Mouse (Mus musculus) limb, embryonic 14.5 days (tissue): ENCODE results near the gene Rtn3. TPM values are rescaled to one million over a fixed set of nuclear protein-coding genes. Genes with fewer than 3 reads are reported as not detected.
A peak's percentile ranks its signal among the peaks of the same experiment; 100 is the strongest.

Experiments used
- ATAC-seq: fragments of 200-750 bp; cut with Nextera tagmentation; 2 replicates; pipeline ENCODE4 v1.8.0; 2017; ENCODE audit warnings: low read depth, moderate number of reproducible peaks, moderate TSS enrichment; ENCODE audit not compliant: low FRiP score
- DNase-seq: peaks from one replicate; pipeline ENCODE4 v3.0.0-alpha.2; 2015; ENCODE audit warnings: low spot score
- H3K27ac ChIP-seq: fragments of 300-500 bp; sonication (generic); replicated peaks from 2 replicates; pipeline ENCODE4 v1.5.1; 2014; ENCODE audit warnings: low read depth, mild to moderate bottlenecking, low read length, moderate library complexity, mixed read lengths
- H3K27me3 ChIP-seq: fragments of 300-500 bp; sonication (generic); 2 replicates; pipeline ENCODE4 v1.6.1; 2014; ENCODE audit warnings: low read length, mixed read lengths; ENCODE audit not compliant: control insufficient read depth, insufficient read depth
- H3K36me3 ChIP-seq: fragments of 300-500 bp; sonication (generic); 2 replicates; pipeline ENCODE4 v1.6.1; 2014; ENCODE audit warnings: mild to moderate bottlenecking, low read length, moderate library complexity, mixed read lengths; ENCODE audit not compliant: control insufficient read depth, insufficient read depth
- H3K4me1 ChIP-seq: fragments of 300-500 bp; sonication (generic); 2 replicates; pipeline ENCODE4 v1.6.1; 2014; ENCODE audit warnings: antibody characterized with exemption, low read length, mixed read lengths; ENCODE audit not compliant: control insufficient read depth, insufficient read depth
- H3K4me2 ChIP-seq: fragments of 300-500 bp; sonication (generic); replicated peaks from 2 replicates; pipeline ENCODE4 v1.6.1; 2014; ENCODE audit warnings: low read depth, mild to moderate bottlenecking, low read length, moderate library complexity; ENCODE audit not compliant: severe bottlenecking
- H3K4me3 ChIP-seq: fragments of 300-500 bp; sonication (generic); replicated peaks from 2 replicates; pipeline ENCODE4 v1.5.1; 2014; ENCODE audit warnings: low read length
- H3K9ac ChIP-seq: fragments of 300-500 bp; sonication (generic); 2 replicates; pipeline ENCODE4 v1.6.1; 2014; ENCODE audit warnings: mild to moderate bottlenecking, low read depth, low read length, moderate library complexity; ENCODE audit not compliant: severe bottlenecking
- H3K9me3 ChIP-seq: fragments of 300-500 bp; sonication (generic); 2 replicates; pipeline ENCODE4 v1.6.1; 2016; ENCODE audit warnings: low read length; ENCODE audit not compliant: control insufficient read depth
- POLR2A ChIP-seq: fragments of 200-500 bp; IDR thresholded peaks from 2 replicates; pipeline ENCODE4 v1.8.0; 2012; ENCODE audit warnings: inconsistent platforms, mild to moderate bottlenecking, moderate library complexity, borderline replicate concordance; ENCODE audit not compliant: insufficient read depth, insufficient read length; ENCODE audit errors: extremely low read depth
- WGBS: fragments of 180-500 bp; shearing (Covaris S2); extraction: QIAGEN DNeasy Blood & Tissue Kit; methylation state at CpG from one replicate; pipeline ENCODE4 v1.1.7; 2014; 5-methylcytosine and 5-hydroxymethylcytosine counted together
- microRNA-seq: library from miRNA; unstranded; fragments of <30 nt; microRNA quantifications from one replicate; pipeline ENCODE4, GENCODE M21; 2016
- polyA plus RNA-seq, 2 experiments: library from polyadenylated mRNA; depleted of rRNA in 1 of 2; stranded (reverse) in 1 of 2; unstranded in 1 of 2; fragments of >200 nt; fragmentation: Nextera tagmentation in 1 of 2; extraction: Ambion mirVana in 1 of 2; gene quantifications; 2 replicates each; pipeline versions ENCODE4 v1.2.1 to v1.2.3; 2012 to 2014

Rtn3 gene
- polyA plus RNA-seq, 2 experiments = 107 to 112 TPM

GRCm38 (mm10) chr19:7386042-7386441 lies 97.0 kb downstream of the Rtn3 start:
- TF ChIP-seq POLR2A = no peak
- H3K27ac ChIP-seq = no peak overlapping the region
- H3K36me3 ChIP-seq = no peaks in the 10 kb centered on the region
- no peaks in the 10 kb centered on the region for H3K9me3 ChIP-seq
- no peak overlapping the region for H3K4me2 ChIP-seq
- H3K4me3 ChIP-seq = no peak overlapping the region
- H3K27me3 ChIP-seq = no peaks in the 10 kb centered on the region
- no peak overlapping the region for H3K9ac ChIP-seq
- peaks cover 11% of the 10 kb centered on the region for H3K4me1 ChIP-seq
- ATAC-seq (no peak), DNase-seq (no peak)
- 71% methylated on average over 2 of the region's 2 CpGs for WGBS

- Histone ChIP-seq H3K36me3 (peaks cover 7% of the 10 kb centered on the region; the same call in 1 of the 2 replicates), H3K27ac (peak within 1 kb of the TSS; percentile 90), H3K4me3 (peak within 1 kb of the TSS; percentile 88), H3K27me3 (no peaks in the 10 kb centered on the region), H3K4me2 (peak within 1 kb of the TSS; percentile 70), H3K4me1 (peaks cover 15% of the 10 kb centered on the region), H3K9ac (peak within 1 kb of the TSS; percentile 92), H3K9me3 (no peaks in the 10 kb centered on the region)
- TF ChIP-seq POLR2A = peak; percentile 50; the same call in 1 of the 2 replicates
- ATAC-seq (peak; percentile 99), DNase-seq (peak; percentile 94)
- WGBS = 4% methylated on average over 37 of the region's 52 CpGs
Measured at GRCm38 (mm10) chr19:7382903-7383865, 99.9 kb downstream of the Rtn3 start, which contains the start of gene Spindoc. Spindoc (minus strand) TSS chr19:7382994.

- DNase-seq (peak; percentile 60), ATAC-seq (peak; percentile 72)
- Histone ChIP-seq H3K36me3 (peaks cover 12% of the 10 kb centered on the region), H3K27ac (peak overlapping the region; percentile 90), H3K4me2 (peak overlapping the region; percentile 70), H3K9ac (peak overlapping the region; percentile 92), H3K4me3 (peak overlapping the region; percentile 88), H3K27me3 (no peaks in the 10 kb centered on the region), H3K4me1 (peaks cover 15% of the 10 kb centered on the region), H3K9me3 (no peaks in the 10 kb centered on the region)
- under 1% methylated on average over 43 of the region's 60 CpGs for WGBS
- TF ChIP-seq POLR2A = no peak
Measured at GRCm38 (mm10) chr19:7382248-7382902, 100.7 kb downstream of the Rtn3 start.

GRCm38 (mm10) chr19:7381906-7382247 lies 101.2 kb downstream of the Rtn3 start:
- DNase-seq (no peak), ATAC-seq (no peak)
- H3K9ac ChIP-seq = peak overlapping the region; percentile 92
- peaks cover 12% of the 10 kb centered on the region for H3K36me3 ChIP-seq
- no peaks in the 10 kb centered on the region for H3K9me3 ChIP-seq
- H3K4me2 ChIP-seq = peak overlapping the region; percentile 70
- peak overlapping the region; percentile 90; the same call in 1 of the 2 replicates for H3K27ac ChIP-seq
- H3K4me1 ChIP-seq = peaks cover 15% of the 10 kb centered on the region
- TF ChIP-seq POLR2A = no peak
- no peaks in the 10 kb centered on the region for H3K27me3 ChIP-seq
- peak overlapping the region; percentile 88 for H3K4me3 ChIP-seq
- 2% methylated on average over 8 of the region's 8 CpGs for WGBS

GRCm38 (mm10) chr19:7377639-7378038 lies 105.4 kb downstream of the Rtn3 start:
- peaks cover 10% of the 10 kb centered on the region for H3K4me1 ChIP-seq
- H3K27ac ChIP-seq = no peak overlapping the region
- H3K4me2 ChIP-seq = no peak overlapping the region
- no peak overlapping the region for H3K4me3 ChIP-seq
- no peak for TF ChIP-seq POLR2A
- DNase-seq (no peak), ATAC-seq (no peak)
- no peak overlapping the region for H3K9ac ChIP-seq
- no peaks in the 10 kb centered on the region for H3K27me3 ChIP-seq
- 79% methylated on average over 2 of the region's 2 CpGs for WGBS
- no peaks in the 10 kb centered on the region for H3K9me3 ChIP-seq
- H3K36me3 ChIP-seq = peaks cover 46% of the 10 kb centered on the region

Small RNA genes lying within 50 kb of the gene (microRNA-seq; reads per million reads assigned to microRNA genes)
- gene Mir6991 = 0.69 reads per million

Other genes starting within 250 kb of the Rtn3 start
- 55.9 and 62.8 TPM in 2 replicates for gene Naa40, start 242.1 kb downstream of the Rtn3 start, polyA plus RNA-seq (2012; rRNA removed)
- 50.1 and 54.1 TPM in 2 replicates for gene Naa40, start 242.1 kb downstream of the Rtn3 start, polyA plus RNA-seq (2014; fragmentation: Nextera tagmentation; extraction: Ambion mirVana)
- 69.4 and 80.9 TPM in 2 replicates for gene Rcor2, start 216.0 kb downstream of the Rtn3 start, polyA plus RNA-seq (2012; rRNA removed)
- gene Rcor2, start 216.0 kb downstream of the Rtn3 start, polyA plus RNA-seq (2014; fragmentation: Nextera tagmentation; extraction: Ambion mirVana) = 9.8 and 10.2 TPM in 2 replicates
- gene Mark2, start 141.4 kb downstream of the Rtn3 start, polyA plus RNA-seq (2012; rRNA removed) = 65.8 and 78.2 TPM in 2 replicates
- gene Mark2, start 141.4 kb downstream of the Rtn3 start, polyA plus RNA-seq (2014; fragmentation: Nextera tagmentation; extraction: Ambion mirVana) = 48.6 and 56.3 TPM in 2 replicates
- 37.6 and 47.0 TPM in 2 replicates for gene Spindoc, start 100.3 kb downstream of the Rtn3 start, polyA plus RNA-seq (2012; rRNA removed)
- 21.9 and 25.9 TPM in 2 replicates for gene Spindoc, start 100.3 kb downstream of the Rtn3 start, polyA plus RNA-seq (2014; fragmentation: Nextera tagmentation; extraction: Ambion mirVana)
- 98.9 and 128 TPM in 2 replicates for gene 2700081O15Rik, start 65.7 kb downstream of the Rtn3 start, polyA plus RNA-seq (2012; rRNA removed)
- gene 2700081O15Rik, start 65.7 kb downstream of the Rtn3 start, polyA plus RNA-seq (2014; fragmentation: Nextera tagmentation; extraction: Ambion mirVana) = 13.7 and 15.4 TPM in 2 replicates
- 31.6 and 32.9 TPM in 2 replicates for gene Atl3, start 10.8 kb upstream of the Rtn3 start, polyA plus RNA-seq (2012; rRNA removed)
- 19.0 and 20.4 TPM in 2 replicates for gene Atl3, start 10.8 kb upstream of the Rtn3 start, polyA plus RNA-seq (2014; fragmentation: Nextera tagmentation; extraction: Ambion mirVana)
- 5.9 and 9.2 TPM in 2 replicates for gene Pla2g16, start 74.2 kb upstream of the Rtn3 start, polyA plus RNA-seq (2012; rRNA removed)
- 10.7 and 13.3 TPM in 2 replicates for gene Pla2g16, start 74.2 kb upstream of the Rtn3 start, polyA plus RNA-seq (2014; fragmentation: Nextera tagmentation; extraction: Ambion mirVana)
- 1.1 and 1.8 TPM in 2 replicates for gene Lgals12, start 123.9 kb upstream of the Rtn3 start, polyA plus RNA-seq (2012; rRNA removed)
- 0.36 and 0.77 TPM in 2 replicates for gene Lgals12, start 123.9 kb upstream of the Rtn3 start, polyA plus RNA-seq (2014; fragmentation: Nextera tagmentation; extraction: Ambion mirVana)
- not detected in 2 replicates for gene Hrasls5, start 129.3 kb upstream of the Rtn3 start, polyA plus RNA-seq (2012; rRNA removed)
- gene Hrasls5, start 129.3 kb upstream of the Rtn3 start, polyA plus RNA-seq (2014; fragmentation: Nextera tagmentation; extraction: Ambion mirVana) = 0.19 TPM in 1 of 2 replicates, not detected in the other
- gene Slc22a19, start 228.0 kb upstream of the Rtn3 start, polyA plus RNA-seq (2012; rRNA removed) = not detected in 2 replicates
- gene Slc22a19, start 228.0 kb upstream of the Rtn3 start, polyA plus RNA-seq (2014; fragmentation: Nextera tagmentation; extraction: Ambion mirVana) = not detected in 2 replicates